Mouse (Mus musculus) ES-Bruce4 (cell line): Measurements from ENCODE around the gene Txlna. TPM values are rescaled to one million over a fixed set of nuclear protein-coding genes. Genes with fewer than 3 reads are reported as not detected.

ENCODE experiments used
- H3K27ac ChIP-seq: 2 replicates; pipeline ENCODE4 v1.5.1; 2012; ENCODE audit warnings: low read length, inconsistent platforms; ENCODE audit not compliant: insufficient read depth
- H3K27me3 ChIP-seq: 2 replicates; pipeline ENCODE4 v1.6.1; 2012; ENCODE audit warnings: mild to moderate bottlenecking, low read length, inconsistent platforms; ENCODE audit not compliant: control insufficient read depth, poor library complexity, insufficient read depth, severe bottlenecking
- H3K36me3 ChIP-seq: 2 replicates; pipeline ENCODE4 v1.6.1; 2012; ENCODE audit warnings: inconsistent platforms, mild to moderate bottlenecking, low read length, moderate library complexity; ENCODE audit not compliant: control insufficient read depth, poor library complexity, insufficient read depth, severe bottlenecking
- H3K4me1 ChIP-seq: one replicate; pipeline ENCODE4 v1.8.1; 2011; ENCODE audit warnings: low read length; ENCODE audit not compliant: control insufficient read depth, insufficient read depth
- H3K4me3 ChIP-seq: 2 replicates; pipeline ENCODE4 v1.5.1; 2011; ENCODE audit warnings: low read depth, mild to moderate bottlenecking, low read length
- H3K9ac ChIP-seq: 2 replicates; pipeline ENCODE4 v1.6.1; 2012; ENCODE audit warnings: low read depth, mild to moderate bottlenecking, inconsistent platforms; ENCODE audit not compliant: poor library complexity, severe bottlenecking
- H3K9me3 ChIP-seq: replicated peaks from 2 replicates; pipeline ENCODE4 v1.6.1; 2012; ENCODE audit warnings: mild to moderate bottlenecking, low read length, inconsistent platforms; ENCODE audit not compliant: control insufficient read depth, poor library complexity, insufficient read depth, severe bottlenecking
- CTCF ChIP-seq: IDR thresholded peaks from one replicate; pipeline ENCODE4 v1.8.1; 2011; ENCODE audit warnings: low read depth, low read length
- EP300 ChIP-seq: IDR thresholded peaks from 2 replicates; pipeline ENCODE4 v1.6.1; 2011; ENCODE audit warnings: low read depth, low read length; ENCODE audit not compliant: insufficient read depth
- POLR2A ChIP-seq: IDR thresholded peaks from one replicate; pipeline ENCODE4 v1.8.1; 2011; ENCODE audit warnings: low read length; ENCODE audit not compliant: insufficient read depth
- polyA plus RNA-seq: library from polyadenylated mRNA; stranded (reverse); fragments of >200 nt; gene quantifications from 2 replicates; pipeline ENCODE4 v1.2.4, GENCODE M21; 2011; ENCODE audit warnings: low read depth; ENCODE audit not compliant: missing spikeins, insufficient read depth, insufficient read length

Txlna gene
- polyA plus RNA-seq = 42.3 and 44.5 TPM in 2 replicates

- H3K27me3 ChIP-seq = no peaks in the 10 kb centered on the region
- H3K4me1 ChIP-seq = no peaks in the 10 kb centered on the region
- peak within 1 kb of the TSS; percentile 97 for H3K4me3 ChIP-seq
- H3K36me3 ChIP-seq = peaks cover 37% of the 10 kb centered on the region
- H3K9ac ChIP-seq = peak within 1 kb of the TSS; percentile 81
- peak within 1 kb of the TSS; percentile 60 for H3K27ac ChIP-seq
- no peak for TF ChIP-seq CTCF
- TF ChIP-seq EP300 = 0 out of 2 replicates have a peak, but pooled peaks have one; percentile 56
- TF ChIP-seq POLR2A = peak; percentile 81
- H3K9me3 ChIP-seq = no peaks in the 10 kb centered on the region
Observed at GRCm38 (mm10) chr4:129640638-129641467, at the start of gene Txlna. Txlna (minus strand) TSS chr4:129641065.

- H3K9ac ChIP-seq = no peak overlapping the region
- H3K27me3 ChIP-seq = no peaks in the 10 kb centered on the region
- H3K27ac ChIP-seq = no peak overlapping the region
- no peaks in the 10 kb centered on the region for H3K9me3 ChIP-seq
- no peak overlapping the region for H3K4me3 ChIP-seq
- no peaks in the 10 kb centered on the region for H3K4me1 ChIP-seq
- peaks cover 2% of the 10 kb centered on the region; the same call in 1 of the 2 replicates for H3K36me3 ChIP-seq
- TF ChIP-seq EP300 = no peak
- TF ChIP-seq POLR2A = no peak
- no peak for TF ChIP-seq CTCF
Observed at GRCm38 (mm10) chr4:129684531-129684930, 43.7 kb upstream of the Txlna start.

GRCm38 (mm10) chr4:129683901-129684493 lies 43.1 kb upstream of the Txlna start:
- H3K4me3 ChIP-seq = no peak overlapping the region
- no peak overlapping the region for H3K9ac ChIP-seq
- no peaks in the 10 kb centered on the region for H3K4me1 ChIP-seq
- H3K9me3 ChIP-seq = no peaks in the 10 kb centered on the region
- no peak for TF ChIP-seq EP300
- no peak for TF ChIP-seq CTCF
- no peak for TF ChIP-seq POLR2A
- no peak overlapping the region for H3K27ac ChIP-seq
- H3K36me3 ChIP-seq = peaks cover 2% of the 10 kb centered on the region; the same call in 1 of the 2 replicates
- H3K27me3 ChIP-seq = no peaks in the 10 kb centered on the region

GRCm38 (mm10) chr4:129681837-129682236 lies 41.0 kb upstream of the Txlna start:
- Histone ChIP-seq H3K9ac (no peak overlapping the region), H3K36me3 (peaks cover 2% of the 10 kb centered on the region; the same call in 1 of the 2 replicates), H3K9me3 (no peaks in the 10 kb centered on the region), H3K27ac (no peak overlapping the region), H3K27me3 (no peaks in the 10 kb centered on the region), H3K4me3 (no peak overlapping the region), H3K4me1 (no peaks in the 10 kb centered on the region)
- TF ChIP-seq CTCF = peak; percentile 23
- no peak for TF ChIP-seq POLR2A

- Histone ChIP-seq H3K27ac (peak overlapping the region; percentile 46; the same call in 1 of the 2 replicates), H3K9me3 (no peaks in the 10 kb centered on the region), H3K4me3 (peak overlapping the region; percentile 96), H3K27me3 (no peaks in the 10 kb centered on the region), H3K9ac (peak overlapping the region; percentile 95), H3K36me3 (no peaks in the 10 kb centered on the region), H3K4me1 (no peaks in the 10 kb centered on the region)
- no peak for TF ChIP-seq EP300
- no peak for TF ChIP-seq POLR2A
- no peak for TF ChIP-seq CTCF
Observed at GRCm38 (mm10) chr4:129672878-129673449, 32.1 kb upstream of the Txlna start.
